12 mouse cellular contexts compared by ENCODE assay signal in genomic region chr16:65818779-65819178, GRCm38 (mm10). TPM values are rescaled to one million over a fixed set of nuclear protein-coding genes. Genes with fewer than 3 reads are reported as not detected.
DNase-seq lines count a peak whose midpoint lies in the region; ATAC-seq and TF ChIP-seq lines count a peak whose summit lies in the region.
"Had no signal": no experiment of that assay in that cellular context is flagged by ENCODE, and none has a peak within 500 bp of the region (broad histone marks: within the 10 kb centered on the region; RNA-seq: fewer than 3 reads in every experiment).

No protein-coding gene starts in this region.

- no peaks in the 10 kb centered on the region for H3K9me3 ChIP-seq in kidney, postnatal 0 days (replicated peaks; ENCODE audit: low read length)
- H3K9me3 ChIP-seq in embryonic facial prominence, embryonic 14.5 days (ENCODE audit: control insufficient read depth, low read length) = no peaks in the 10 kb centered on the region
- no peaks in the 10 kb centered on the region for H3K9me3 ChIP-seq in liver, postnatal 0 days (ENCODE audit: low read length)
- H3K9me3 ChIP-seq: heart, embryonic 13.5 days had no signal

- H3K27ac ChIP-seq in kidney, postnatal 0 days = no peak overlapping the region
- no peak overlapping the region for H3K27ac ChIP-seq in embryonic facial prominence, embryonic 14.5 days (replicated peaks; ENCODE audit: low read depth, low read length)
- no peak overlapping the region for H3K27ac ChIP-seq in liver, postnatal 0 days (ENCODE audit: low read depth)
- H3K27ac ChIP-seq: heart, embryonic 13.5 days; hindbrain, postnatal 0 days had no signal

- H3K4me2 ChIP-seq in kidney, postnatal 0 days (ENCODE audit: low read length) = no peak overlapping the region
- H3K4me2 ChIP-seq in embryonic facial prominence, embryonic 14.5 days (ENCODE audit: low read depth, low read length) = peak overlapping the region; percentile 90
- H3K4me2 ChIP-seq in liver, postnatal 0 days (ENCODE audit: low read depth, low read length) = no peak overlapping the region
- H3K4me2 ChIP-seq: heart, embryonic 13.5 days had no signal

- no peak overlapping the region for H3K4me3 ChIP-seq in kidney, postnatal 0 days (replicated peaks; ENCODE audit: low read depth, low read length)
- peak overlapping the region; percentile 22 for H3K4me3 ChIP-seq in embryonic facial prominence, embryonic 14.5 days (ENCODE audit: low read depth, low read length)
- no peak overlapping the region for H3K4me3 ChIP-seq in liver, postnatal 0 days (ENCODE audit: low read depth, low read length)
- H3K4me3 ChIP-seq: heart, embryonic 13.5 days had no signal

- ATAC-seq in kidney, postnatal 0 days (replicated peaks; ENCODE audit: low FRiP score, low read depth) = no peak
- ATAC-seq in embryonic facial prominence, embryonic 14.5 days (ENCODE audit: low read depth) = no peak
- ATAC-seq in liver, postnatal 0 days = no peak
- ATAC-seq: hindbrain, postnatal 0 days had no signal

- H3K9ac ChIP-seq in kidney, postnatal 0 days (ENCODE audit: low read depth, low read length) = no peak overlapping the region
- H3K9ac ChIP-seq in embryonic facial prominence, embryonic 14.5 days (ENCODE audit: low read depth, low read length) = peak overlapping the region; percentile 30; the same call in 1 of the 2 replicates
- H3K9ac ChIP-seq in liver, postnatal 0 days (replicated peaks) = no peak overlapping the region
- H3K9ac ChIP-seq: heart, embryonic 13.5 days had no signal

- no peaks in the 10 kb centered on the region for H3K27me3 ChIP-seq in kidney, postnatal 0 days (ENCODE audit: insufficient read depth, low read length)
- no peaks in the 10 kb centered on the region for H3K27me3 ChIP-seq in embryonic facial prominence, embryonic 14.5 days (replicated peaks; ENCODE audit: control insufficient read depth, insufficient read depth, low read length)
- peaks cover 20% of the 10 kb centered on the region for H3K27me3 ChIP-seq in liver, postnatal 0 days (ENCODE audit: insufficient read depth, low read length)

- no peaks in the 10 kb centered on the region for H3K36me3 ChIP-seq in kidney, postnatal 0 days (ENCODE audit: insufficient read depth, low read length)
- H3K36me3 ChIP-seq in embryonic facial prominence, embryonic 14.5 days (ENCODE audit: control insufficient read depth, insufficient read depth, low read length) = no peaks in the 10 kb centered on the region
- H3K36me3 ChIP-seq in liver, postnatal 0 days (replicated peaks; ENCODE audit: insufficient read depth, low read length) = no peaks in the 10 kb centered on the region
- H3K36me3 ChIP-seq: heart, embryonic 13.5 days had no signal

- TF ChIP-seq CTCF in kidney, postnatal 0 days (IDR thresholded peaks at IDR 0.05; ENCODE audit: low read depth) = no peak
- TF ChIP-seq CTCF in liver, postnatal 0 days (IDR thresholded peaks at IDR 0.05; ENCODE audit: low read depth) = no peak

- TF ChIP-seq EP300 in liver, postnatal 0 days (IDR thresholded peaks at IDR 0.05; ENCODE audit: low read depth) = no peak

- 70% methylated on average over 8 of the region's 8 CpGs for WGBS in kidney, postnatal 0 days
- whole genome bisulfite sequencing in embryonic facial prominence, embryonic 14.5 days = 52% methylated on average over 8 of the region's 8 CpGs
- 59% methylated on average over 8 of the region's 8 CpGs for WGBS in liver, postnatal 0 days (ENCODE audit: insufficient replicate concordance)

- DNase-seq in kidney, postnatal 0 days (ENCODE audit: low spot score) = peak; percentile 3
- DNase-seq in kidney, postnatal 10 days = no peak
- DNase-seq in NIH3T3 (ENCODE audit: low read depth) = peak; percentile 72
- DNase-seq in embryonic facial prominence, embryonic 14.5 days (ENCODE audit: low spot score) = peak; percentile 38
- DNase-seq in lung, postnatal 36 days = peak; percentile 59
- DNase-seq in liver, postnatal 0 days = no peak
- no peak for DNase-seq in natural killer cell, adult 2 months (ENCODE audit: low spot score in 2 of 2)
- DNase-seq: cerebellum, postnatal 10 days; kidney, postnatal 14 days; thymus, postnatal 4 days had no signal

- H3K4me1 ChIP-seq in kidney, postnatal 0 days (replicated peaks; ENCODE audit: insufficient read depth, low read length) = no peaks in the 10 kb centered on the region
- no peaks in the 10 kb centered on the region for H3K4me1 ChIP-seq in embryonic facial prominence, embryonic 14.5 days (ENCODE audit: control insufficient read depth, insufficient read depth, low read length)
- peaks cover 6% of the 10 kb centered on the region; the same call in 1 of the 2 replicates for H3K4me1 ChIP-seq in liver, postnatal 0 days (ENCODE audit: insufficient read depth)

RNA-seq across cellular contexts. Expression of gene Vgll3, which starts 3.7 kb away (rescaled TPM):
- polyA plus RNA-seq in kidney, postnatal 0 days (2015; fragmentation: Nextera tagmentation; extraction: Ambion mirVana) = 2.1 and 2.8 TPM in 2 replicates
- polyA plus RNA-seq in embryonic facial prominence, embryonic 14.5 days (2014; fragmentation: Nextera tagmentation; extraction: Ambion mirVana) = 28.7 and 35.6 TPM in 2 replicates
- 0.04 and 0.14 TPM in 2 replicates for polyA plus RNA-seq in liver, postnatal 0 days (2015; fragmentation: Nextera tagmentation; extraction: Ambion mirVana)

Comparison
In these comparisons a context has a peak if more than half of its experiments do, and no peak if none do; other contexts are left out.
1. DNase-seq: peak in kidney, postnatal 0 days (single experiment), NIH3T3 (single experiment), embryonic facial prominence, embryonic 14.5 days (single experiment) and lung, postnatal 36 days (single experiment); none in kidney, postnatal 10 days (single experiment), liver, postnatal 0 days (single experiment) and natural killer cell, adult 2 months (0 of 2).